ENCODE assay signal across 17 mouse cellular contexts in genomic region chr9:73866666-73867065, GRCm38 (mm10).
"Had no signal": no experiment of that assay in that cellular context is flagged by ENCODE, and none has a peak within 500 bp of the region (broad histone marks: within the 10 kb centered on the region; RNA-seq: fewer than 3 reads in every experiment).

No protein-coding gene starts in this region.

- DNase-seq: kidney, postnatal 25 days; layer of hippocampus, postnatal 36 days; liver, embryonic 13.5 days; lung, adult 2 months; lung, postnatal 14 days; lung, postnatal 4 days; retina, postnatal 1 day; right cerebral cortex, postnatal 25 days; spleen, adult 18-20 months; thymus, postnatal 25 days had no signal

- H3K4me1 ChIP-seq: liver, embryonic 13.5 days; midbrain, embryonic 12.5 days; stomach, embryonic 15.5 days had no signal

- H3K9ac ChIP-seq: liver, embryonic 13.5 days; midbrain, embryonic 12.5 days; neural tube, embryonic 13.5 days; stomach, embryonic 15.5 days had no signal

- H3K27ac ChIP-seq: kidney, postnatal 0 days; left cerebral cortex, adult 2 months; liver, embryonic 13.5 days; midbrain, embryonic 12.5 days; neural tube, embryonic 13.5 days; stomach, embryonic 15.5 days had no signal

- ATAC-seq: midbrain, embryonic 16.5 days had no signal

- H3K27me3 ChIP-seq: liver, embryonic 13.5 days; midbrain, embryonic 12.5 days; neural tube, embryonic 13.5 days; stomach, embryonic 15.5 days had no signal

- H3K4me3 ChIP-seq: left cerebral cortex, adult 2 months; liver, embryonic 13.5 days; midbrain, embryonic 12.5 days; myocyte; neural tube, embryonic 13.5 days; stomach, embryonic 15.5 days had no signal

- H3K4me2 ChIP-seq: liver, embryonic 13.5 days; midbrain, embryonic 12.5 days; neural tube, embryonic 13.5 days; stomach, embryonic 15.5 days had no signal

- H3K9me3 ChIP-seq: liver, embryonic 13.5 days; midbrain, embryonic 12.5 days; neural tube, embryonic 13.5 days; stomach, embryonic 15.5 days had no signal

- H3K36me3 ChIP-seq: liver, embryonic 13.5 days; midbrain, embryonic 12.5 days; neural tube, embryonic 13.5 days; stomach, embryonic 15.5 days had no signal
